Mouse (Mus musculus): ENCODE results near the gene Gigyf2. TPM values are rescaled to one million over a fixed set of nuclear protein-coding genes. Genes with fewer than 3 reads are reported as not detected.

Gene Gigyf2
- total RNA-seq, 2 experiments from 2014 or later, result 59.4 to 169 TPM

Other genes with a start within 250 kb of the Gigyf2 start
- gene Alppl2, start 237.1 kb upstream of the Gigyf2 start, total RNA-seq (2015; ENCODE audit: low replicate concordance), result not detected in 2 replicates
- not detected in 2 replicates for gene Alppl2, start 237.1 kb upstream of the Gigyf2 start, total RNA-seq (2017; ENCODE audit: low replicate concordance)
- not detected in 2 replicates for gene Alpi, start 225.4 kb upstream of the Gigyf2 start, total RNA-seq (2015; ENCODE audit: low replicate concordance)
- gene Alpi, start 225.4 kb upstream of the Gigyf2 start, total RNA-seq (2017; ENCODE audit: low replicate concordance), result not detected in 2 replicates
- not detected in 2 replicates for gene Akp3, start 202.0 kb upstream of the Gigyf2 start, total RNA-seq (2015; ENCODE audit: low replicate concordance)
- gene Akp3, start 202.0 kb upstream of the Gigyf2 start, total RNA-seq (2017; ENCODE audit: low replicate concordance), result not detected in 2 replicates
- gene Ecel1, start 170.5 kb upstream of the Gigyf2 start, total RNA-seq (2015; ENCODE audit: low replicate concordance), result not detected in 2 replicates
- gene Ecel1, start 170.5 kb upstream of the Gigyf2 start, total RNA-seq (2017; ENCODE audit: low replicate concordance), result not detected in 2 replicates
- gene Prss56, start 143.7 kb upstream of the Gigyf2 start, total RNA-seq (2015; ENCODE audit: low replicate concordance), result not detected in 2 replicates
- gene Prss56, start 143.7 kb upstream of the Gigyf2 start, total RNA-seq (2017; ENCODE audit: low replicate concordance), result not detected in 2 replicates
- not detected in 2 replicates for gene Chrnd, start 136.4 kb upstream of the Gigyf2 start, total RNA-seq (2015; ENCODE audit: low replicate concordance)
- gene Chrnd, start 136.4 kb upstream of the Gigyf2 start, total RNA-seq (2017; ENCODE audit: low replicate concordance), result not detected in 2 replicates
- not detected in 2 replicates for gene Chrng, start 122.3 kb upstream of the Gigyf2 start, total RNA-seq (2015; ENCODE audit: low replicate concordance)
- gene Chrng, start 122.3 kb upstream of the Gigyf2 start, total RNA-seq (2017; ENCODE audit: low replicate concordance), result not detected in 2 replicates
- 16.7 and 21.9 TPM in 2 replicates for gene Eif4e2, start 113.1 kb upstream of the Gigyf2 start, total RNA-seq (2015; ENCODE audit: low replicate concordance)
- gene Eif4e2, start 113.1 kb upstream of the Gigyf2 start, total RNA-seq (2017; ENCODE audit: low replicate concordance), result 33.1 and 38.9 TPM in 2 replicates
- not detected in 2 replicates for gene Efhd1, start 62.6 kb upstream of the Gigyf2 start, total RNA-seq (2015; ENCODE audit: low replicate concordance)
- not detected in 2 replicates for gene Efhd1, start 62.6 kb upstream of the Gigyf2 start, total RNA-seq (2017; ENCODE audit: low replicate concordance)
- gene Kcnj13, start 67.7 kb downstream of the Gigyf2 start, total RNA-seq (2015; ENCODE audit: low replicate concordance), result not detected in 2 replicates
- not detected in 2 replicates for gene Kcnj13, start 67.7 kb downstream of the Gigyf2 start, total RNA-seq (2017; ENCODE audit: low replicate concordance)
- gene Snorc, start 143.3 kb downstream of the Gigyf2 start, total RNA-seq (2015; ENCODE audit: low replicate concordance), result not detected in 2 replicates
- gene Snorc, start 143.3 kb downstream of the Gigyf2 start, total RNA-seq (2017; ENCODE audit: low replicate concordance), result not detected in 2 replicates
- gene Neu2, start 182.9 kb downstream of the Gigyf2 start, total RNA-seq (2015; ENCODE audit: low replicate concordance), result not detected in 2 replicates
- not detected in 2 replicates for gene Neu2, start 182.9 kb downstream of the Gigyf2 start, total RNA-seq (2017; ENCODE audit: low replicate concordance)
- gene Ngef, start 246.9 kb downstream of the Gigyf2 start, total RNA-seq (2015; ENCODE audit: low replicate concordance), result not detected in 2 replicates
- gene Ngef, start 246.9 kb downstream of the Gigyf2 start, total RNA-seq (2017; ENCODE audit: low replicate concordance), result not detected in 2 replicates